Mouse (Mus musculus): Measurements from ENCODE around the gene Gm37240.

Gene Gm37240

DNA sequence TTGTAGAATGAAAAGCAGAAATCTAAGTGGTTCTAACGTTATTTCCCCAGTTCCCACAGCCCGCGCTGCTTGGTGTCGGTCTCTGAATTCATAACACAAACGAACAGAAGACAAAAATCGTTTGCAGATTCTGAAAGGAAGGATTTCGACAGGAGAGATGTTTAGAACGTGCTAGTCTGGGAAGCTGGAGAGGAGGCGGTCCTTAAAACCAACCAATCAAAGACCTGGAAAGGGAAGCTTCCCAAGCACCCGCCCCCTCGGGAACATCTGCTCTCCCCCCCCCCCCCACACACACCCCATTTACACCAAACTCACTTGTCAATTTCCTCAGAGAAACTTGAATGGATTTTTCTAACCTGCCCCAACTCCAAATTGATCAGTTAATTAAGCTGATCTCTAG, 780.4 kb downstream of the Gm37240 start:
- DNase-seq: no peak

GRCm38 (mm10) chr3:85104301-85104700, 783.0 kb downstream of the Gm37240 start:
- no peak for DNase-seq

DNA sequence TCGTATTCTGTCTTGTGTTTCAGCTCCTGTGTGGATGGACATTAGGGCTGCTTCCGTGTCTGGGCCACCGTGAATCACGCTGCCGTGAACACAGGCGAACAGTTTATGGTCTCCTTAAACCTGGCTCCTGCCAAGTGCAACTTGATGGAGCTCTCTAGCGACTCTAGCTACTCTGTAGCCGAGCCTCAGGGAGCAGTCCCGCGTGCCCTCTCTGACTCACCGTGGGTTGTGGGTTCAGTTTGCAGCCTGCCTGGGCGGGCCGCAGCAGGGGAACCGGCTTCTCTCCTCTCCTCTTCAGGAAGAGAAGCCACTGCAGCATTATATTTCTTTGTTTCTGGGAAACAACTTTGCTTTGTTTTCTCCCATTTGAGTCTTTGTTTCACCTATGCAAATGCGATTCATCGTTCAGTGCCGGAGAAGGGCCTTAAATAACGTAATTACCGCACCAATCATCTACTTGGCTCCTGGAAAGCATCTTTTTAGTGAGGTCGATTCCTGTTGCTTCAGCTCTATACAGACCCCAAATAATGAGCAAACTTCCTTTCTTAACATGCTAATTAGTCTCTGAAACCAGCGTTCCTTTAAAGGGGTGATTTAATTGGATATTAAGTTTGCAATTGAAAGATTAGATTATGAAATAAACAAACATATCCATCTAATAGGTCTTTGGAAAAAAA, 806.3 kb downstream of the Gm37240 start:
- DNase-seq: no peak

GRCm38 (mm10) chr3:85064113-85064512, 823.2 kb downstream of the Gm37240 start:
- DNase-seq: no peak

- no peak for DNase-seq
Measured at GRCm38 (mm10) chr3:85060153-85060552, 827.2 kb downstream of the Gm37240 start.

DNA sequence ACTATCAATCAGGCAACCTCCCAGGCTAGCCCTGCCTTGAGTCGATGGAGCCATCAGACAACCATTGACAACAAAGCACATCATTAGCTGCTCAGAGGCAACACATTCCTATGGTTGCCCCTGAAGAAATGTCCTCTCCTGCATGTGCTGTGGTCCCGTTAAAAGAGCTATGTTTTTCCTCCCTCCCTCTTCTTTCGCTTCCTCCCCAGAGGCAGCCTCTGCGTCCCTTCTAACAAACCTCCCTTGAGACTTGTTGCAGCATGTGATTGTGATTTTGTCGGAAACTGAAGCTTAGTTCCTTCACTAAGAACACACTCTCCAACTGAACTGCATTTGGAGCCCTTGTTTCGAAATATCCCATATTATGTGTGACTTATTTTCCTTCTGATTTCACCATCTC, 830.1 kb downstream of the Gm37240 start:
- DNase-seq: no peak

GRCm38 (mm10) chr3:85053526-85053925, 833.8 kb downstream of the Gm37240 start:
- no peak for DNase-seq

DNA sequence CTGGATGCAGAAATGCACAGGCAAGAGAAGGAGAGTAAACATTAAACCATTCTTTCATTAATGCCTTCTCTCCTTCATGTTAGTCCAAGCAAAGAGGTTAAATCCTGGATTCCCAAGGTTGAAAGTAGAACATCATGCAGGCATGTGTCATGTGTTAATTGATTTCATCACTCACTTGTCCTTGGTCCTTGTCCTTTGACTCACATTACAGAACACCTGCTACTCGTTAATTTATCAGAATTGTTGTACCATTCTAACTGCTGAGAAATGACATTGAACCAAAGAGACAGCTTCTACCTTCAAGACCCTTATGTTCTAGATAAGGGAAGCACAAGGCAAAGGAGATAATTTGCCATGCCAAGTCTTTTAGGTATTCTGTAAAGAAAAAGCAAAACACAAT, 835.1 kb downstream of the Gm37240 start:
- no peak for DNase-seq

DNA sequence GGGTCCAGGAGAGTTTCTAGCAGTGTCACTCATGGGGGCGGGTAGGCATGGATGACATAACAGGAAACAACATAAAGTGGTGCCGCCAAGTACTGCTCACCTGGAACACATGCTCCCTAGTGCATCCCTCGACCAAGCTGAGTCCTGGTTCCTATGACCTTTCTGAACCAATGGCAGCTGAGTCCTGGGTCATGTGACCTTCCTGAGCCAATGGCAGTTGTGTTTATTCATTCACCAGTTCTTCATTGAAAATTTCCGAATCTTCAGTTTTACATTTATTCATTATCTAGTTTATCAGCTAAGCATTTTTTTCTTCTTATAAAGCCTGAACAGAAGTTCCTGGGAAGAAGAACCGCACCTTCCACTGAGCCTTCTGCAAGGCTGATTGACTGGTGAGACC, 838.7 kb downstream of the Gm37240 start:
- no peak for DNase-seq

- DNase-seq: no peak
Measured at GRCm38 (mm10) chr3:85043679-85044218, 843.6 kb downstream of the Gm37240 start.

DNA sequence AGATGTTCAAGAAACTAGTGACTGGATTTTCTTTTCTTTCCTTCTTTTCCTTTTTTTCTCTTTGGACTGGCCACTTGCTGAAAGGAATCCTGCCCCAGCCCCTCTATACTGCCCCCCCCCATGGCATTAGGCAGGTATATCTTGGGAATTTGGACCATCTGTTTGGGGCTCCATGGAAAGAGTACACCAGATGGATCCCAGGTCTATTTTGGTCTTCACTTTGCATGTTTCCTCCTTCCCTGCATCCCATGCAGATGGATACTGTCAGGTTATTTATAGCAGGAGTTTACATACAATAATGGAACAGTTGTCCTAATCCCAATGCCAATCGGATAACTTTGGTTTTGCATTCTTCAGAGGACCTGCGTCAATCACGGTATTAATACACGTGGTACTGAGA, 845.2 kb downstream of the Gm37240 start:
- DNase-seq: no peak

DNA sequence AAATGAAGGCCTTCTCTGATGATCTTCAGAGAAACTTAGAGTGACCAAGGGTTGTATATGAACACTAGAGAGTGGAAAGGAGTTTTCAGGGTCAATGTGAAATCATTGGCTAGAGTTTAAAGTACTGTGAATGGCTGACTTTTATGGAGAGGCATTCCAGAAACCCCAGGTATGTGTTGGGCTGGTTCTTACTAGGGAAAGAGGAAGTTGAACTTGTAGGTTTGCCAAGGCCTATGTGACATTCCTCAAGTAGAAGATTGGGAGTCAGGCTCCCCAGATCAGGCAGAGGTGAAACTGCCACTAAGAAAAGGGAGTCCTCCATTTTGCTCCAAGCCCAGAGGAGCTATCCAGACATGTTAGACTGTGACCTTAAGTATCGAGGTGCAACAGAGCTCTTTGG, 858.2 kb downstream of the Gm37240 start:
- DNase-seq: no peak

GRCm38 (mm10) chr3:85024817-85025705, 862.3 kb downstream of the Gm37240 start:
- peak; percentile 83 for DNase-seq

- no peak for DNase-seq
Measured at GRCm38 (mm10) chr3:85024237-85024636, 863.1 kb downstream of the Gm37240 start.

- DNase-seq: no peak
Measured at GRCm38 (mm10) chr3:85022800-85023199, 864.5 kb downstream of the Gm37240 start.

- no peak for DNase-seq
Measured at GRCm38 (mm10) chr3:85021816-85022215, 865.5 kb downstream of the Gm37240 start.

DNA sequence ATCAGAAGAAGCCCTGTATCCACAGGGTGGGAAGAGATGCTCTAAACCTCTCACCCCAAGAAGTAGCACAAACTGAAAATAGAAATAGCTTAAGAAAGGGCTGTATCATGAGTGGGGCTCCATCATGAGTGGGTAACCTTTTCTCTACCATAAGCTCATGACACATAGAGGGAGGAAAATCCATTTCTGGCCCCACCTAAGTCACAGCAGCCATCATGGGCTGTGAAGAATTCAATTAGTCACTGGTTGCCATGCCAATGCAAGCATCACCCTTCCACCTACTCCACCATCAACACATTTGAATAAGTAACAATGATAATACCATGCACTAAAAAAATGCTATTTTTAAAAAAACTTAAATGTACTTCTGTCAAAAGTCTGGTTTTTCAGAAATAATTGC, 867.2 kb downstream of the Gm37240 start:
- DNase-seq: peak; percentile 60

DNA sequence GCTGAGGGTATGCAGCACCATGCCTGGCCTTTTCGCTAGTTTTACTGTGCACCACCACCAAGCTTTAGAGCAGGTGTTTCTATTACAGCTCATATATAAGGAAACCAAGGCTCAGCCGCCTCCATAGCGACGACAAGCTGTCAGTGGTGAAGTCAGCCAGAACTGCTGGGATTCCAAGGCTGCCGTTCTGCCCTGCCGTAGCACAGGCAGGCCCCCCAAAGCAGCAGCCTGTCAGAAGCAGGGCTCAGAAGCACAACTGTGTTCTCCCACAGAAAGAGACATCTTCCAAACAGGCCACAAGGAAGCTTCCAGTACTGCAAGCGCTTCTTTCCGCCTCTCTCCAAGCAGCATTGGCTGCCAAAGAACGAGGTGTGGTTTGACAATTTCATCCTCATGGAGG, 871.7 kb downstream of the Gm37240 start:
- peak; percentile 79 for DNase-seq

DNA sequence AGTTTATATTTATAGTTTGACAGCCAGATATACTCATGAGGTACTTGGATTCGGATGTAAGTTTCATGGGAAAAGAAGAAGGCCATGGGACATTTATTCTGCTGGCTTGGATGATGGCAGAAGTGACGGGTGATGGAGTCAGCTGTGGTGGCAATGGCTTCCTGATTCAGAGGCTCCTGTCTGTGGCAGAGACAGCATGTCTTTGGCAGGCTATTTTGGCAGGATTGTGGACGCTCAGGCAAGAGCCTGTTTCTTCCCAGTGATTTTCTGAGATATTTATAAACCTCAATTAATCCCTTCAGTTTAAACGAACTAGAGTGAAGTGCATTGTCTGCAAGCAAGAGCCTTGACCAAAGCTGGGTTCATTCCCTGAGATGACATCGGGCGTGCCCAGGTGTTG, 874.4 kb downstream of the Gm37240 start:
- DNase-seq: no peak

DNA sequence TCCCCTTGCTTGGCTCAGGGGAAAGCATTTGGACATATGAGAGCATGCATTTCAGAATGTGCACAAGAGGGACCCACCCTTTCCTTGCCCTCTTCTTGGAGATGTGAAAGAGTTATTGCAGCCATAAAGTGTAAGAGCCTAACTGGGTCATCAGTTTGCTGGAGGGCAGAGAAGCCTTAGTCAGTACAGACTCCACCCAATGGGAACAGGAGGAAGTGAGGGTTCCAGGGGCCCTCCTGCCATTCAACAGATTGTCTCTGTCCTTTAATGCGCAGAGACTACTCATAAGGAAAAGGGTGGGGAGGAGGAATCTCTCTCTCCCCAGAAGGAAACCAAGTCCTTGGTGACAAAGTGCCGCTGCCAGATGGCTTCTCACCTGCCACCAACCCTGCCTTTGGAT, 882.1 kb downstream of the Gm37240 start:
- DNase-seq: no peak

DNA sequence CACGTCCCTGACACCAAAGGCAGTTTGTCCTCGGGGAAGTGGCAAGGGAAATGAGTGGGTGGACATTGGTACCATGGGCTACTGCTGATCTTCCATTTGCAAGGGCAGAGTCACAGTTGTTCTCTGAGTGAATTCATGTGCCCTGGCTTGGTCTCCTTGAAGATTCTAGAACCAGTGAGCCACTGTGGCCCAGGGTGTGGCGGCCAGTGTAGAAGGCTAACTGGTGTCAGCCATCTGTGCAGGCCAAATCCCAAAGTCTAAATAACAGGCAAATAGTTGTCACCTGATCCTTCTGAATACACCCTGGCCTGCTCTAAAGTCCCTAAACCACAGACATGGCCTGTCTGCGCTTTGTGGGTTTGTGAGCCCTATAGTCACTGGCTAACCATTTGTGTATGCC, 898.4 kb downstream of the Gm37240 start:
- DNase-seq: no peak

DNA sequence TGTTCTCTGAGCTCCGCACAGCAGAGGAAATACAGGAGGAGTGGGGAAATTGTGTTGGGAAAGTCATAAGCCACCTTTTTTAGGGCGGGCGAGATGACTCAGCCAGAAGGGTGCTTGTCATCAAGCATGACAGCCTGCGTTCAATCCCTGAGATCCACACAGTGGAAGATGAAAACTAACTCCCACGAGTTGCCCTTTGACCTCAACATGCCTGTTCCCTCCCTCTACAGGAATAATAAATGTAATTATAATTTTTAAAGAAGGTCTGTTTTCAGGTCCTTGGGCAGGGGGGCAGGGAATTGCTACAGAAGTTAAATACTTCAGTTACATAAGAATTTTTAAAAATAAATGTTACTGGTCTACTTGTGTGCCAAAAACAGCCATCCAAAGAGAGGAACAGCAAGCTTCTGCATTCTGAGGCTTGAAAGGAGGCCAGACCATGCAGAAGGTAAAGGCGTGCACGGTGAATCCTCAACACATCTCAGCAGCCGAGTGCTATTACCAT, 902.1 kb downstream of the Gm37240 start:
- peak; percentile 70 for DNase-seq

- DNase-seq: no peak
Measured at GRCm38 (mm10) chr3:84982688-84983087, 904.6 kb downstream of the Gm37240 start.

DNA sequence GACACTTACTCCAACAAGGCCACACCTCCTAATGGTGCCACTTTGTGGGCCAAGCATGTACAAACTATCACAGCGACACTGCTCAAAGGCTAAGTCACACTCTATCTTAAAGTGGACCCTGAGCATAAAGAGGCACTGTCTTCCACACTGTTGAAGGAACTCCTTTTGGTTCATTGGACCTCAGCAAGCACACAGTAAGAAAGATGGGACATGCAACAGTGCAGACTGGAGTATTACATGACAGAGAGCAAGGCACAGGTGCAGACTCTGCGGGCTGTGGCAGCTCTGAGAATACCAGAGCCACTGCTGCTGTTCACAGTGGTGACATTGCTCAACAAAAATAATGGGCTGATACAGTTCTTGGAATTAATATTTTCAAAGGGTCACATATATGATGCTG, 907.2 kb downstream of the Gm37240 start:
- no peak for DNase-seq
